Mouse (Mus musculus): ENCODE results near the gene Gp1bb.

DNA sequence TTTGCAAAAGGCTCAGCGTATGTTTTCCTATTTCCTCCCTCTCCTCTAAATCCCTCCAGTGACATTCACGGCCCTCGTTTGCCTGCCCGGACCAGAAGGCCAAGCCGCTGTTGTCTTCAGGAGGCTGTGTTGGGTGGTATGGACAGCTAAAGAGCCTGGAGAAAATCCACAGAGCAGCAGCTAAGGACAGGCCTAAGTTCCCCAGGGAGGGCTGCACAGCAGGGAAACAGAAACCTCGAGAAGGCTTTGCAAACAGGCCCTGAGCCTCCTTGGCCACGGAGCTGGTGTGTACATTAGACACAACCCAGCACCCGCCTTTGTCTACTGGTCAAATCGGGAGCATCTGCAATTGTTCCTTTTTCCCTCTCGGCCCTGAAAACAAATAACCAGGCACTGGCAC, 36.5 kb downstream of the Gp1bb start:
- TF ChIP-seq BHLHE40 (IDR thresholded peaks at IDR 0.05; ENCODE audit: borderline replicate concordance, low read depth, low read length) (no peak), SIN3A (IDR thresholded peaks at IDR 0.05; ENCODE audit: low read length) (no peak)
